Mouse (Mus musculus) kidney, postnatal 0 days (tissue): ENCODE measurements at regions not wholly inside any gene's neighbourhood (a gene's known extent, or its start where the extent isn't known, plus 50 kb on each side); places are given as distances from the start of the nearest gene placed in this dataset.

ENCODE experiments used
- ATAC-seq: fragments of 200-750 bp; cut with Nextera tagmentation; replicated peaks from 2 replicates; pipeline ENCODE4 v1.8.0; 2017; ENCODE audit warnings: low read depth, moderate number of reproducible peaks, moderate TSS enrichment, moderate library complexity; ENCODE audit not compliant: low FRiP score
- DNase-seq: peaks from one replicate; pipeline ENCODE4 v3.0.0-alpha.2; 2016; ENCODE audit warnings: low spot score
- H3K27ac ChIP-seq: fragments of 300-500 bp; sonication (generic); 2 replicates; pipeline ENCODE4 v1.5.1; 2014; ENCODE audit warnings: mild to moderate bottlenecking
- H3K27me3 ChIP-seq: fragments of 300-500 bp; sonication (generic); 2 replicates; pipeline ENCODE4 v1.6.1; 2014; ENCODE audit warnings: low read length, mixed read lengths; ENCODE audit not compliant: insufficient read depth
- H3K36me3 ChIP-seq: fragments of 300-500 bp; sonication (generic); 2 replicates; pipeline ENCODE4 v1.6.1; 2014; ENCODE audit warnings: low read length, mixed read lengths; ENCODE audit not compliant: insufficient read depth
- H3K4me1 ChIP-seq: fragments of 300-500 bp; sonication (generic); replicated peaks from 2 replicates; pipeline ENCODE4 v1.6.1; 2014; ENCODE audit warnings: antibody characterized with exemption, low read length, mixed read lengths; ENCODE audit not compliant: insufficient read depth
- H3K4me2 ChIP-seq: fragments of 300-500 bp; sonication (generic); 2 replicates; pipeline ENCODE4 v1.6.1; 2014; ENCODE audit warnings: mild to moderate bottlenecking, low read length, moderate library complexity, mixed read lengths
- H3K4me3 ChIP-seq: fragments of 300-500 bp; sonication (generic); replicated peaks from 2 replicates; pipeline ENCODE4 v1.5.1; 2014; ENCODE audit warnings: low read depth, low read length
- H3K9ac ChIP-seq: fragments of 300-500 bp; sonication (generic); 2 replicates; pipeline ENCODE4 v1.6.1; 2014; ENCODE audit warnings: low read depth, low read length
- H3K9me3 ChIP-seq: fragments of 300-500 bp; sonication (generic); replicated peaks from 2 replicates; pipeline ENCODE4 v1.6.1; 2016; ENCODE audit warnings: low read length, inconsistent platforms, mixed read lengths
- CTCF ChIP-seq: IDR thresholded peaks from 2 replicates; pipeline ENCODE4 v1.5.1; 2016; ENCODE audit warnings: antibody characterized with exemption, low read depth, mild to moderate bottlenecking, moderate library complexity
- WGBS: fragments of 180-500 bp; shearing (Covaris S2); extraction: QIAGEN DNeasy Blood & Tissue Kit; methylation state at CpG from one replicate; pipeline ENCODE4 v1.1.7; 2014; 5-methylcytosine and 5-hydroxymethylcytosine counted together

DNA sequence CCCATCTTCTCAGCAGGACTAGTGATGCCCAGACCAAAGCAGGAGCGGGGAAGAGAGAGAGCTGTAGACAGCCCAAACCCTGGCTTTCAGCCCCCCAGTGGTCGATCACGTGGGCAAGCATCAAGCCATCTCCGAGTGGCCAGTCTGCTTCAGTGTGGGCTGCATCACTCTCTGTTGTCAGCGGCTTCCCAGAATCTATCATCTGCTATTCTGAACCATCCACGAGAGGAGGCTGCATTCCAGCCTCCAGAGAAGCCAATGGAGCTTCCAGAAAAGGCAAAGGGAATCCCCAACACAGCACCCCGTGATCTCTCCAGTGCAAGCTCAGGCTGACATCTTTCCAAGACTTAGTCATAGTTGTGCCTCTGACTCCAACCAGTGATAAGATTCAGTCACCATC lies 70.7 kb upstream of the Cdh4 start:
- no peaks in the 10 kb centered on the region for H3K27me3 ChIP-seq
- DNase-seq (no peak), ATAC-seq (no peak)
- H3K4me2 ChIP-seq = no peak overlapping the region
- H3K4me1 ChIP-seq = no peaks in the 10 kb centered on the region
- H3K9ac ChIP-seq = no peak overlapping the region
- H3K27ac ChIP-seq = no peak overlapping the region
- no peak overlapping the region for H3K4me3 ChIP-seq
- H3K36me3 ChIP-seq = no peaks in the 10 kb centered on the region
- no peak for TF ChIP-seq CTCF
- WGBS = 70% methylated on average over 7 of the region's 7 CpGs
- H3K9me3 ChIP-seq = no peaks in the 10 kb centered on the region

DNA sequence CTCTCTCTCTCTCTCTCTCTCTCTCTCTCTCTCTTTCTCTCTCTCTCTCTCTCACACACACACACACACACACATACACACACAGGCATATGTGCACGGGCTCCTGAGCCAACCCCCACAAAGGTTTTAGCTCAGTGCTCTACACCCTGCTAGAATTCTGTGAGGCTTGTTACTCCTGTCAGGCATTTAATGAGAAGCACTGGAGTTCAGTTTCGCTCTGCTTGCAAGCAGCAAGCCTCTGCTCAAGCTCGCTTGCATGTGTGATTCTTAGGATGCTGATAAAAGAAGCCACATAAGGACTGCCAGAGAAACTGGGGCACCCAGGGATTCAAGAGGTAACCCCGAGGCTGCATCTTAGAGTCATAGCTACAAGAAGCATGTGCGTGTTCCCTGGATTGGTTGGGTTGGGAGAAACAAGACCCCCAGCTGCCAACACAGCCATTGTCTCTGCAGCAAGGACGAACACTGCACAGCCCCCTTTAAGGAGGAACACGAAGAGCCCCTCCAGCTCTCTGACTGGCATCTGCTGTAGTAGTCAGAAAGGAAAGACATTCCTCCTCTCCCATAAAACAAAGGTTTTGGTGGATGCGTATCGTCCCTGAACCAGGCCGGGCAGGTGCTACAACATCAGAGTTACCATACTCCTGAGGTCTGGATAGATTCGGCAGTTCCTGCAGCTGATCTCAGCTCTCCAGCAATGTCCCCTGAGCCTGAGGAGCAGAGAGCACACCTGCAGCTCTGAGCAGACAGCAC lies 62.4 kb upstream of the Cdh4 start:
- no peak for DNase-seq
- Histone ChIP-seq H3K4me2 (no peak overlapping the region), H3K27me3 (no peaks in the 10 kb centered on the region), H3K9ac (no peak overlapping the region), H3K27ac (no peak overlapping the region), H3K9me3 (no peaks in the 10 kb centered on the region), H3K4me3 (no peak overlapping the region), H3K4me1 (no peaks in the 10 kb centered on the region), H3K36me3 (no peaks in the 10 kb centered on the region)
- WGBS = 57% methylated on average over 11 of the region's 11 CpGs
- no peak for TF ChIP-seq CTCF
- no peak for ATAC-seq

DNA sequence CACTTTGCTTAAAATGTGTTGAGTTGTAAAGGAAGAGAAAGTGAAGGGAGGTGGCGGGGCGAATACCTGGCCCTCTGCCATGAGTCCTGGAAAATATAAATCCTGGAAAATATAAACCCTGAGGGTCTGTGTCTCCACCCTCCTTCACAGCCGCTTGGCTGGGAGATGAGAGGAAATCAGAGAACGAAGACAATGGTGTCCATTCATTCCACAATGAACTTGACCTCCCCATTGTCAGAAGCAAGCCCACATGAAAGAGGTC lies 61.9 kb upstream of the Cdh4 start:
- WGBS = 41% methylated on average over 4 of the region's 4 CpGs
- H3K4me1 ChIP-seq = no peaks in the 10 kb centered on the region
- no peak for TF ChIP-seq CTCF
- H3K9me3 ChIP-seq = no peaks in the 10 kb centered on the region
- no peaks in the 10 kb centered on the region for H3K27me3 ChIP-seq
- H3K36me3 ChIP-seq = no peaks in the 10 kb centered on the region
- no peak overlapping the region for H3K9ac ChIP-seq
- DNase-seq (peak; percentile 5), ATAC-seq (no peak)
- no peak overlapping the region for H3K4me3 ChIP-seq
- no peak overlapping the region for H3K4me2 ChIP-seq
- H3K27ac ChIP-seq = no peak overlapping the region

DNA sequence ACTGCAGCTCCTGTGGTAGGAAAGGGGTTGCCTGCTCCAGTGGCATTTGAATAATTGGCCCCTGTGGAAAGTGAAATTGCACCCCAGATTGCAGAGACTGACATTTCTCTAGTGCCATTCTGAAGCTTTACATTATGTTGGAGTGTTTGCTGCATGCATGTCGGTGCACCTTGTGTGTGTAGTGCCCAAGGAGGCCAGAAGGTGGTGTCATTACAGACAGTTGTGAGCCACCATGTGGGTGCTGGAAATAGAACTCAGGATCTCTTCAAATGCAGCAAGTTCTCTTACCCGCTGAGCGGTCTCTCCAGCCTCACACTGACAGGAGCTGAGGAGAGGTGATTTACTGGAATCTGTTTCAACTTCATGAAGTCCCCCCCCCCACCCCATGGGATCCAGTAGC lies 60.3 kb upstream of the Cdh4 start:
- Histone ChIP-seq H3K4me2 (no peak overlapping the region), H3K4me1 (no peaks in the 10 kb centered on the region), H3K27me3 (no peaks in the 10 kb centered on the region), H3K4me3 (no peak overlapping the region), H3K27ac (no peak overlapping the region), H3K36me3 (no peaks in the 10 kb centered on the region), H3K9me3 (no peaks in the 10 kb centered on the region), H3K9ac (no peak overlapping the region)
- 91% methylated on average over 3 of the region's 3 CpGs for WGBS
- no peak for DNase-seq
- ATAC-seq = no peak
- TF ChIP-seq CTCF = no peak

DNA sequence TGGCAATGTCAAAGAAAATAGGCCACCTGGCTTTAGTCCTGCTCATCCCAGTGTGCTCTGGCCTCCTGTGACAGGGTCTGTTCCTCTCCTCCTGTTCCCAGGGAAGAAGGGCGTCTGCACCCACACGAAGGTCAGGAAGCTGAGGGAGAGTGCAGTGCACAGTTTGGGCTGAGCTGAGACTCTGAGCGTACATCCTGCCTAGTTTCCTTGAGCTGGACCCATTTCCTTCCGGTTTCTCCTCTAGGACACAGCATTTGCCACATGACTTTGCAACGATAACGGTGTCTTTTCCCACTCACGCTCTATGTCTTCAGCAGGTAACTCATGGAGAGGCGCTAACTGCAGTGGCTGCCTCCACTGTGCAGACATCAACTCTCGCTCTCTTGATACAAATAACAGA lies 59.6 kb upstream of the Cdh4 start:
- 74% methylated on average over 9 of the region's 9 CpGs for WGBS
- no peaks in the 10 kb centered on the region for H3K36me3 ChIP-seq
- H3K9ac ChIP-seq = no peak overlapping the region
- no peak overlapping the region for H3K4me3 ChIP-seq
- no peak overlapping the region for H3K27ac ChIP-seq
- no peaks in the 10 kb centered on the region for H3K4me1 ChIP-seq
- ATAC-seq (no peak), DNase-seq (peak; percentile 22)
- TF ChIP-seq CTCF = no peak
- H3K9me3 ChIP-seq = no peaks in the 10 kb centered on the region
- H3K27me3 ChIP-seq = no peaks in the 10 kb centered on the region
- no peak overlapping the region for H3K4me2 ChIP-seq

DNA sequence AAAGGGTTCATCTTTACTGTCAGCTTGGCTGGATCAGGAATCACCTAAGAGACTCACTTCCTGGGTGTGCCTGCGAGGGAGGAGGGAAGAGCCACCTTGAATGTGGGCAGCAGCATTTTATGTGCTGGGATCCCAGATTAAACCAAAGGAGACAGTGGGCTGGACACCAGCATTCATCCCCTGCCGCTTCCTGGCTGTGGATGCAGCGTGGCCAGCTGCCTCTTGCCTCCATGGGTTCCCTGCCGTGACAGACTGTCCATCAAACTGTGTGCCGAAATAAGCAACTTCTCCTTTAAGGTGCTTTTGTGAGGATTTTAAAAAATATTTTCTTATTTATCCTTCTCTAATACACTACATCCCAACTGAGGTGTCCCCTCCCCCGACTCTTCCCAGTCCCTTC lies 55.4 kb upstream of the Cdh4 start:
- DNase-seq (no peak), ATAC-seq (no peak)
- no peak overlapping the region for H3K4me3 ChIP-seq
- 75% methylated on average over 6 of the region's 6 CpGs for WGBS
- no peak for TF ChIP-seq CTCF
- no peak overlapping the region for H3K9ac ChIP-seq
- H3K4me2 ChIP-seq = no peak overlapping the region
- H3K27ac ChIP-seq = no peak overlapping the region
- no peaks in the 10 kb centered on the region for H3K36me3 ChIP-seq
- no peaks in the 10 kb centered on the region for H3K27me3 ChIP-seq
- no peaks in the 10 kb centered on the region for H3K9me3 ChIP-seq
- H3K4me1 ChIP-seq = no peaks in the 10 kb centered on the region

DNA sequence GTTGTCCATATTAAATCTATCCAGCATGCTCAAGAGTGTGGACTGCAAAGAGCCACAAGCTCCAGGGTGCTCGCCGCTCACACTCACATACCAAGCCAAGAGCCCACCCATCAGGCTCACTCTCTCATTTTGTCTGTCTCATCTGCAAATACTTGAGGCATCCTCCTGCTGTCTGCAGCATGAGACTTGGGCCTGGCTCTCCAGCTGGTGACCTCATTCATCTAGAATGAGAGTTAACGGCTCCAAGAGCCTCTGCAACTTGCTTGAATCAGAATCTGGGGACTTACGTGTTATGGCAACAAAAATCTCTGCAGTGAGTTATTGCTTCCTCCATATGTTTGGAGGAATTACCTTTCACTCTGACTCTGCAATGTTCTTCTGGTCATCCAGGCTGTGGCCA lies 51.7 kb upstream of the Cdh4 start:
- no peak overlapping the region for H3K27ac ChIP-seq

More for the DNA sequence above, 51.7 kb upstream of the Cdh4 start:
- H3K27me3 ChIP-seq = no peaks in the 10 kb centered on the region
- no peak overlapping the region for H3K4me3 ChIP-seq
- no peaks in the 10 kb centered on the region for H3K4me1 ChIP-seq
- H3K9ac ChIP-seq = no peak overlapping the region
- H3K36me3 ChIP-seq = no peaks in the 10 kb centered on the region
- WGBS = 70% methylated on average over 4 of the region's 4 CpGs
- DNase-seq = no peak
- H3K9me3 ChIP-seq = no peaks in the 10 kb centered on the region
- no peak for TF ChIP-seq CTCF
- no peak for ATAC-seq
- H3K4me2 ChIP-seq = no peak overlapping the region
